Mouse (Mus musculus): Measurements from ENCODE around the gene Myf5.
A peak's percentile ranks its signal among the peaks of the same experiment; 100 is the strongest.

Gene Myf5

GRCm38 (mm10) chr10:107485870-107486269, at the start of gene Myf5:
Myf5 (minus strand) TSS chr10:107486134.
- no peak for DNase-seq (ENCODE audit: extremely low spot score)

- no peak for DNase-seq (ENCODE audit: extremely low spot score)
These were observed 42.8 kb upstream of the Myf5 start for GRCm38 (mm10) chr10:107528758-107529157.

DNA sequence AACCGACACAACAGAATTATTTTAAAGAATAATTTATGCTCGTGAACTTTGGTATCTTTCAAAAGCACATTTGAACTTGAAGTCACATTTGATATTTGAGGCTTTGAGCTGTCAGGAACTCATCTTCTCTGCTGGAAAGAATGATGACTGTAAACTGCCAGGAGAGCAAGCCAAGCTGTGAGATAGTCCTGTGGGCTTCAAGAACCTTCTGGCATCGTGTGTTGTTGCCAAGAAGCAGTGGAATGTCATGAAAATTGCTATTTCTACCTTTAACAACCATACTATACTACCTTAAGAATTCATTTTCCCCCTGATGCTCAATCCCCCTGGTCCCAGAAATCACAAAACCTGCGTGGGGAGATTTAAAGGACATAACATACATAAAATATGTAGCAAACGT, 33.3 kb upstream of the Myf5 start:
- DNase-seq (ENCODE audit: extremely low spot score) = no peak

GRCm38 (mm10) chr10:107516641-107517040, 30.7 kb upstream of the Myf5 start:
- no peak for DNase-seq (ENCODE audit: extremely low spot score)

GRCm38 (mm10) chr10:107514735-107515134, 28.8 kb upstream of the Myf5 start:
- DNase-seq (ENCODE audit: extremely low spot score) = no peak

DNA sequence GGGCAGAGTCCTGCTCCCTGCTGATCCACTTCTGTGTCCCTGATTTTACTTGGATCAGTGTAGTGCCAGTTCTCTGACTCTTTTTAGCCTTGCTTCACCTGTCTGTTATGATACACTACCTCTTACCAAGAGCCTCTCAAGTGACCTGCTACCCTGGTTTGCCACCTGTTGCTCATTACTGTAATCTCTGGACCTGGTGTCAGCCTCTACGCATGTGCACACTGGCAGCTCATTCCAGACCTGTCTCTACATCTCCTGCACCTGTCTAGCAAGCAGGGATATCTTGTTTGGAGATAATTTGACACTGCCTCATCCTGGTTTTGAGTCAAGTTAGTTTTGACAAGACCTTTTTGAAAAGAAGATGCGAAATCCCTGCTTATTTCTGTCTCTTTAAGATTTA, 20.5 kb upstream of the Myf5 start:
- DNase-seq (ENCODE audit: extremely low spot score) = no peak

DNA sequence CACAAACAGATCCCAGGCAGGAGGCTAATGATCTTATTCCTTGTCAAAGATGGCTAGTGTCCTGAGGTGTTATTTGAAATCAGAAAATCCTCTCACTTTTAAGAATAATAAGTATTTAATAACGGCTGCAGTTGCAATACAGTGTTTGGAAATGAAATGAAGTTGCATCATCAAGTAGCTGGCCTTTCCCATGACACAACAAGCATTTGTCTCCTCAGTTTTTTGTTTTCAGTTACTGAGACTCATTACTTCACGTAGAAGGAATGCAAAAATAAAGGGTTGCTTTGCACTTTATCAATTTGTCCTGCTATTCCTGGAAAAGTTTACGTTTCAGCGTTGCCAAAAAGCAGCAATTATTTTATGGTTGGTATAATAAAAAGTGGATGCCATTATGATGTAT, 17.5 kb upstream of the Myf5 start:
- no peak for DNase-seq (ENCODE audit: extremely low spot score)

DNA sequence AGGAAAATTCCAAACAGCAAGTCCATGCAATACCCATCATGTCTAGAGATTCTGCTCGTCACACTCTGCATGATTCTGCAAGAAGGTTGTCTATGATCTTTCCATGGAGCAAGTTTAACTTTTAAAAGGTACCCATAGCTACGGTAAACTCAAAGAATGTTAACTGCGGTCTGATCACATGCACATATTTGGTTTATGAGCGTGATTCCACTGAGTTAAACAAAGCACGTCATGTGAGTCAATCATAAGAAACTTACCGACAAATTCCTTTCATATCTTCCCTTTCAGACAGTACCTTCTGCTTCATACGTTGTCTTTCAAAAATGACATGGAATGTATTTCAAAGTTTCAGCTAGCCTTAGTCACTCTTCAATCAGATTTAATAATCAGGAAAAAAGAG, 16.3 kb upstream of the Myf5 start:
- DNase-seq (ENCODE audit: extremely low spot score) = no peak

DNA sequence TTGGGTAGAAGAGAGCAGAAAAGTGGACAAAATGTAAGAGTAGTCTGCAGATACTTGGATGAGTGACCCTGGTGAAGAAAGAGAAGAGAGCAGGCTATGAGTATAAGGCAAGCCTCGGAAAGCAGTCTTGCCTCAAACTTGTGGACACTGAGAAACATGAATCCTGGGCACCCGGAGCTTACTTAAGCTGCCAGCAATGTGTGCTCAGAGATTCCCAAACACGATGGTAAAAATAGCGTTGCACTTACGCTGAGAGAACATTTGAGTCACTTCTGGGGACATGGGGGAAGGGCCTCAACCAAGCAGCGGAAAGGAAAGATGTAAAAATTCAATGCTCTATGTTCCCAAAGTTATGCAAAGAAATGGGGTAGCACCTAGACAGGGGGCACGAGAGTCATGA, 13.7 kb upstream of the Myf5 start:
- no peak for DNase-seq (ENCODE audit: extremely low spot score)

- DNase-seq (ENCODE audit: extremely low spot score) = no peak
These were observed 10.5 kb upstream of the Myf5 start for GRCm38 (mm10) chr10:107496402-107496801.

DNA sequence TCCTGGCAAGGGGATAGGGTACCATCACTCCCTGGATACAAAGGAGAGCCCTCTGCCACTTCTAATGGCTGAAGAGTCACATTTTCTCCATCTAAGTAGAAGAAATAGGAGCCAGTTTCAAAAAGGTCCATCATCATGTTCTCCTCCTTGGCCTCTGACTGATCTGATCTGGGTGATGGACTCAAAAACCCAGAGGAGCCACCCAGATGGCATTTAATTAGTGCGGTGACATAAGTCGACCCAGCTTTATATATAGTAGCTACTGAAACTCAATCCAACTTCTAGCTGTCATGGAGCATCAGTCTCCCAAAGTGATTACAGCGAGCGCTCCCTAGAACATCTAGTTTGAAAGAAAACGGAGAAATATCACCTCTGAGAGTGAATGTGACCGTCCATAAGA, 8.6 kb upstream of the Myf5 start, which contains the start of gene Myf6:
TSS of gene Myf6 (minus strand) at position 170 of the 400 bp plus-strand sequence.
- no peak for DNase-seq (ENCODE audit: extremely low spot score)

GRCm38 (mm10) chr10:107493580-107494474, 7.9 kb upstream of the Myf5 start:
- no peak for DNase-seq (ENCODE audit: extremely low spot score)

DNA sequence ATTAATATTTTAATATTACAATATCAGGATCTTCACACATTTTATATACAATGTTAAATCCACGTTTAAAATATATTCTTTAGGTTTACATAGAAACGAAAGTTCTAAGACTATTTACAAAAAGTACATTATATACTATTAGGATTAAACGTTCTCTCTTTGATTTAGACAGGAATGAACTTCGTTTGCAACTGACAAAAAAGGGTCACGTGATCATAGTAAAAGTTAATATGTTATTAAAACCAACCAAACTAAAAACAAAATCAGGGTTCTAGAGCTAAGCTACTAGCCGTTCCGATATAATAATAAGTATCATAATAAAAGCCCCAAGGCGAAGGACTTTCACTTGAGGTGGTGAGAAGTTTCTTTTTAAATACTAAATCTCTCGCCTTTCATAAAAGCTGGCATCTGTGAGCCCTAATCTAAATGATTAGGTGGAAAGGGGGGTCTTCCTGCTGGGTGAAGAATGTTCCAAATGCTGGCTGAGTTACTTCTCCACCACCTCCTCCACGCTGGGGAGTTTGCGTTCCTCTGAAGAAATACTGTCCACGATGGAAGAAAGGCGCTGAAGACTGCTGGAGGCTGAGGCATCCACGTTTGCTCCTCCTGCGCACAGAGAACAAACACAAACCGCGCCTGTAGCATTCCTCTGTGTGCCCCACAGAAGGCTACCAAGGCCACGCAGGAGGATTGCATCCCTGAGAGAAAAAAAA, 7.1 kb upstream of the Myf5 start:
- DNase-seq (ENCODE audit: extremely low spot score) = peak; percentile 26

DNA sequence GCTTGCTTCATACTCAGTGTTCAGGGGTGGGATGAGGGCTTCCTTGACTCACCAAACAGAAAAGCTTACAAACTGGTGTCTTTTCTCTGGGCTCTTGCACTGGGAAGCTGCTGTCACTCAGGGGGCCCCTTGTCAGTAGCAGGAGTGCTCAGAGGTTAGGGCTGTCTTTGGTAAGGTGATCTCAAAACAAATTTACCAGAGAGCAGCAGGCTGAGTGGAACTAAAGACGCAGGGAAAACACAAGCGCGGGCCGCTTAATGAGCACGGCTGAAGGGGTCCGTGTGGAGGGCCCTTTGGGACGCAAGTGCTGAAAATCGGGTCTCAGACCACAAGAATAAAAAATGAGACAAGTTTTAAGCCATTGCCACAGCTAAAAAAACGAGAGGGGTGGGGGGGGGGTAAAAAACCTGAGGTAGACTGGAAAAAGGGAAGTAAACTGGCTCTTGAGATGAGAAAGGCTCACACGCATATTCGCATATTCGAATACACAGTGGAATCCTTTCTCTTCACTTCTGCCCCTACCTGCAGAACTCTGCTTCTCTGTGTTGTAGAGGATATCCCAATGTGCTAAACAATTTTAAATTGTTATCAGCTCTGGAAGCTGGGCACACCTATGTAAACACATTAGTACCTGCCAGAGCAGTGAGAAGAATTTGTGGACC, 2.9 kb upstream of the Myf5 start:
- DNase-seq (ENCODE audit: extremely low spot score) = peak; percentile 27

DNA sequence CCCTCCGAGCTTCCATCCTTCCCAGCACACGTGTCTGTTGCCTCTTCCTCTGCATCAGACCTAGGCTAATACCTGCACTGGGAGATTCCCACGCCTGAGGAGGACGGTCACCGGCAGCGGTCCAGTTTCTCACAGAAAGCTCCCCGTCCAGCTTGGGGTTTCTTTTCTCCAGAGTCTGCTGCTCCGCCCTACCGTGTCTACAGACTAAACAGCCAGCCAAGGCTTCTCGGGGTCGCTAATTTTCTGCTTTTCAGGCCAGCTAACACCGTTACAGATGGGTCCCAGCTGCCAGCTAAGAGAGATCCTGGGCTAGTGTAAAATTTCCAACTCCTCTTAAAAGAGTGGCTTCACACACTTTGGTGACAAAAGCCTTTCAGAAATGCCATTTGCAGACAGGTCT, 836 bp upstream of the Myf5 start:
- DNase-seq (ENCODE audit: extremely low spot score) = no peak

DNA sequence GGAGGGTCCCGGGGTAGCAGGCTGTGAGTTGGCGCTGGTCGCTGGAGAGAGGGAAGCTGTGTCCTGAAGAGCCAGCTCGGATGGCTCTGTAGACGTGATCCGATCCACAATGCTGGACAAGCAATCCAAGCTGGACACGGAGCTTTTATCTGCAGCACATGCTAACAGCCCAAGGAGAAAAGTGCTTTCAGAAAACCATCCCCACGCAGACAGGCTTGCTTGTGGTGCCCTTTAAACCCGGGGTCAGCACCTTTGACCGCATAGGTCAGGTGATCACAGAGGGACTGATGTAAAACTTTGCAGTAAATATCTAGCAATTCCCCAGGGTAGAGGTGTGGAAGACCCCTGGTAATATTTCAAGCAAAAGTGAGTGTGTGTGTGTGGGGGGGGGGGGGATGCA, 1.9 kb downstream of the Myf5 start:
- peak; percentile 57 for DNase-seq (ENCODE audit: extremely low spot score)

DNA sequence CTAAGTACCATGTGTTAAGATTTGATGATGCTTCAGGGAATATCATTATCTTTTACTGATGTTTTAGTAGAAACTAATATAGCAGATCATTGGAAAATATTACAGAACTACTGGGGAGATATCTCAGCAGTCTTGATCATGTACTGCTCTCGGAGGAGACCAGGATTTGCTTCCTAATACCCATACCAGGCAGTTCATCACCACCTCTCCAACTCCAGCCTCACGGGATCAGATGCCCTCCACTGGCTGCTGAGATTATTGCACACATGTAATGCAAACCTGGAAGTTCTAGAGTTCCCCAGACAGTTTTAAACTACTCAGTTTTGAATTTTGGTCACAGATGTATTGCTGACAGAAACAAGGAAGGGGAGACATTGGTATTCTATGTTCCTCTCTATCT, 12.4 kb downstream of the Myf5 start:
- DNase-seq (ENCODE audit: extremely low spot score) = no peak

DNA sequence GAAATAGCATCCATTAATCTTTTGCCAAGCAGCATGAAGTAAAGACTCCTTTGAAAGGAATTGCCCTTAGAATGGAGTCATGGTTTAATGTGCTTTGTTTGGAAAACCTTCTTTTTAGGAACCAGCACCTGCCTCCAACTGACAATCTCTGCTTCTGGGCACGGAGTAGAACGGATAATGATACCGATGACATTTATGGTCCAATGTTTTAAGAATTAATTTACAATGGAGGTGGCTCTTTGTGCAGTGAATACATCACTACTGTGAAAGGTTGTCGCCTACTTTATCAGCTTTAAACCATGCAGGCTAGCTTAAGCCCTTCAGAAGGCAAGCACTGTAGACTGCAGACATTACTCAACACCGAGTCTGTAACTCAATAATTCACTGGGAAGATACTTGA, 14.2 kb downstream of the Myf5 start:
- no peak for DNase-seq (ENCODE audit: extremely low spot score)

GRCm38 (mm10) chr10:107467819-107468218, 18.1 kb downstream of the Myf5 start:
- no peak for DNase-seq (ENCODE audit: extremely low spot score)

DNA sequence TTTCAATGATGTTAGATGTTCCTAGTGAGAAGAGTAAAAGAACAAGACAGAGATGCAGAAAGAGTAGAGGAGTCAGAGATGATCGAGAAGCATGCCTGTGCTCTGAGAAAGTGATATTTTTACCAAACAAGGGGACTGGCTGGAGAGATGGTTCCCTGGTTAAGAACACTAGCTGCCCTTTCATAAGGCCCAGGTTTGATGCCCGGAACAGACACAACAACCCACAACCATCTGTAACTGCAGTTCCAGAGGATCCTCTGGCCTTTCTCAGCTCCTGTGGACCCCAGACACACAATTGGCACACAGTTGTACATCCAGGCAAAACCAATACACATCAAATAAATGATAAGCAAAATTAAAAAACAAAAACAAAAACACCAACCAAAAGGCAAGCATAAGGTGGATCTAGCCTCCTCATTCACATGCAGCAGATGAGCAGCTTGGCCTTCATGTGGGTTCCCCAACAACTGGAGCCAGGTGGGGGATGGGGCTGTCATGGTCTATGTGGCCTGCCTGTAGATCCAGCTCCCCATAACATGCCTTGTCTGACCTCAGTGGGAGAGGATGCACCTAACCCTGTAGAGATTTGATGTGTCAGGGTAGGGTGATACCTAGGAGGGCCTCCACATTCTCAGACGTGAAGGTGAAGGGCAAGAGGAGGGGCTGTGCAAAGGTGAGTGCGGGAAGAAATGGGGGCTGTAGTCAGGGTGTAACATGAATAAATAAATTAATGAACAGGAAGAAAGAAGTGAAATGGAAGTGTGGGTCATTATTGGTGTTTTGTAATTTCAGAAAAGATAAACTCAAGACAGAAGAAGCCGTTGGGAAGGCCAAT, 36.2 kb downstream of the Myf5 start:
- no peak for DNase-seq (ENCODE audit: extremely low spot score)

DNA sequence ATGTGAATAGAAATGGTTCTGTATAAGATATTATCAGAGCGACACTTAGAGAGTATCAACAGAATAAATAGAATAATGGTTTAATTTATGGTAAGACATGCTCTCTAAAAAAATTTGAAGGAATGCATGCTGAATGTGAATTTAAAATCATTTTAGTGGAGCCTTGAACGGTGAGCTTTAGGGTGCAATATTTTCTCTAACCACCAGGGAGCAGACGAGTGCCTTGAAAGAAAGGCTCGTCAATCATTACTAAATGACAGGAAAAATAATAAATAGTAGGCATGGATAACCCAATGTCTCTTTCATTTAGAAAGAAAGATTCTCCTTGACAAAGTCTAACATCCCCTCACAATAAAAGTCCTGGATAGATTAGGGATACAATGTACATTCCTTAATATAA, 43.2 kb downstream of the Myf5 start:
- DNase-seq (ENCODE audit: extremely low spot score) = peak; percentile 14

- no peak for DNase-seq (ENCODE audit: extremely low spot score)
These were observed 49.0 kb downstream of the Myf5 start for GRCm38 (mm10) chr10:107436967-107437366.
